Mouse (Mus musculus): ENCODE data around the gene Luc7l3. TPM values are rescaled to one million over a fixed set of nuclear protein-coding genes. Genes with fewer than 3 reads are reported as not detected.

Gene Luc7l3
- total RNA-seq, 2 experiments from 2014 or later = 110 to 111 TPM

- DNase-seq (ENCODE audit: low spot score in 2 of 2) = peak; percentile 46 to 62
These were observed 56.5 kb downstream of the Luc7l3 start for GRCm38 (mm10) chr11:94265134-94265785.

- no peak for DNase-seq (ENCODE audit: low spot score in 2 of 2)
These were observed 60.0 kb downstream of the Luc7l3 start for GRCm38 (mm10) chr11:94261585-94262370.

GRCm38 (mm10) chr11:94259814-94260213, 62.0 kb downstream of the Luc7l3 start:
- no peak for DNase-seq (ENCODE audit: low spot score in 2 of 2)

GRCm38 (mm10) chr11:94257987-94258386, 63.8 kb downstream of the Luc7l3 start:
- no peak for DNase-seq (ENCODE audit: low spot score in 2 of 2)

- no peak for DNase-seq (ENCODE audit: low spot score in 2 of 2)
These were observed 66.1 kb downstream of the Luc7l3 start for GRCm38 (mm10) chr11:94255733-94256132.

- no peak for DNase-seq (ENCODE audit: low spot score in 2 of 2)
These were observed 68.1 kb downstream of the Luc7l3 start for GRCm38 (mm10) chr11:94253691-94254090.

GRCm38 (mm10) chr11:94253156-94253555, 68.6 kb downstream of the Luc7l3 start:
- DNase-seq (ENCODE audit: low spot score in 2 of 2) = no peak

- DNase-seq (ENCODE audit: low spot score in 2 of 2) = no peak
These were observed 75.1 kb downstream of the Luc7l3 start for GRCm38 (mm10) chr11:94246789-94247061.

- DNase-seq (ENCODE audit: low spot score in 2 of 2) = no peak
These were observed 75.6 kb downstream of the Luc7l3 start, which contains the start of gene Wfikkn2 for GRCm38 (mm10) chr11:94245955-94246788. Gene Wfikkn2 (minus strand): TSS chr11:94246005.

- no peak for DNase-seq (ENCODE audit: low spot score in 2 of 2)
These were observed 77.4 kb downstream of the Luc7l3 start for GRCm38 (mm10) chr11:94244385-94244784.

- no peak for DNase-seq (ENCODE audit: low spot score in 2 of 2)
These were observed 78.2 kb downstream of the Luc7l3 start for GRCm38 (mm10) chr11:94243422-94244180.

- no peak for DNase-seq (ENCODE audit: low spot score in 2 of 2)
These were observed 78.9 kb downstream of the Luc7l3 start for GRCm38 (mm10) chr11:94242760-94243421.

- no peak for DNase-seq (ENCODE audit: low spot score in 2 of 2)
These were observed 82.1 kb downstream of the Luc7l3 start for GRCm38 (mm10) chr11:94239706-94240105.

- DNase-seq (ENCODE audit: low spot score in 2 of 2) = no peak
These were observed 83.0 kb downstream of the Luc7l3 start for GRCm38 (mm10) chr11:94238786-94239185.

Other genes with a start within 250 kb of the Luc7l3 start
- 10 to 100 TPM; 40.6 to 42.1 TPM for gene Tob1, start 110.5 kb downstream of the Luc7l3 start, total RNA-seq (2021)
- 1 to 10 TPM; 1.8 to 2.2 TPM for gene Wfikkn2, start 76.0 kb downstream of the Luc7l3 start, total RNA-seq (2021)
- gene Gm21885, start 40.1 kb downstream of the Luc7l3 start, total RNA-seq (2021) = not detected
- gene Ankrd40, start 6.0 kb upstream of the Luc7l3 start, total RNA-seq (2021) = 100 to 1,000 TPM; 123 to 141 TPM
- gene Abcc3, start 71.0 kb upstream of the Luc7l3 start, total RNA-seq (2021) = 1 to 10 TPM; 2.5 to 3.7 TPM
- gene Cacna1g, start 152.2 kb upstream of the Luc7l3 start, total RNA-seq (2021) = 10 to 100 TPM; 72.0 to 86.1 TPM
- not detected for gene Spata20, start 164.2 kb upstream of the Luc7l3 start, total RNA-seq (2021)
- 1 to 10 TPM in 1 of 2 experiments, under 1 TPM in 1; 0.84 to 2.0 TPM for gene Epn3, start 178.0 kb upstream of the Luc7l3 start, total RNA-seq (2021)
- gene Mycbpap, start 199.8 kb upstream of the Luc7l3 start, total RNA-seq (2021) = 1 to 10 TPM; 5.7 to 7.8 TPM
- gene Rsad1, start 227.3 kb upstream of the Luc7l3 start, total RNA-seq (2021) = 10 to 100 TPM; 10.5 to 13.4 TPM
- gene Chad, start 243.1 kb upstream of the Luc7l3 start, total RNA-seq (2021) = not detected

Measured in left cerebral cortex, adult 18-20 months (tissue).